Mouse (Mus musculus) bone marrow, adult 2 months (tissue): ENCODE results near the gene Tmem200b.

Experiments used
- CTCF ChIP-seq: fragments of 200-500 bp; IDR thresholded peaks from 2 replicates; pipeline ENCODE4 v1.5.1; 2011; ENCODE audit warnings: low read length, control low read depth; ENCODE audit not compliant: control insufficient read depth, insufficient read depth
- POLR2A ChIP-seq: fragments of 200-500 bp; IDR thresholded peaks from 2 replicates; pipeline ENCODE4 v1.6.1; 2011; ENCODE audit warnings: low read depth, mild to moderate bottlenecking, control low read depth, low read length, borderline replicate concordance; ENCODE audit not compliant: control insufficient read depth

DNA sequence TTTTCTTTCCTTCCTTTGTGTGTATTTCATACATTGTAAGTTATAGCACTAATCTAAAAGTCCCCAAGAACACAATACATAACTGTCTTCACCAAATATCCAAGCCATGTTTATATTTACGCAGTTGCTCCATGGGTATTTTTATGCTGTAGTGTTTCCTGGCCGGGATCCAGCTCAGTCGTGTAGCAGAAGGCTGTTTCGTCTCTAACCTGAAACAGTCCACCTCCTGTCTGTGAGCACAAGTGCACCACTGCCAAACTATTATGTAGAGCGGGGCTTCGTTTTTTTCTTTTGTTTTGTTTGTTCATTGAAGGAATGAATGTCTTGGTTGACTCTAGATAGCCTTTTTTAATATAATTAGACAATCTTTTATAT is 22.4 kb upstream of the Tmem200b start:
- TF ChIP-seq POLR2A (no peak), CTCF (no peak)
